Mouse (Mus musculus) neutrophil, adult 65 days (primary cell): ENCODE data around the gene Ppp1r1b. TPM values are rescaled to one million over a fixed set of nuclear protein-coding genes. Genes with fewer than 3 reads are reported as not detected.

Source experiments
- total RNA-seq: library from RNA; stranded (reverse); gene quantifications from 2 replicates; pipeline ENCODE4 v1.2.4, GENCODE M21; 2023

Ppp1r1b gene
- not detected in 2 replicates for total RNA-seq

DNA sequence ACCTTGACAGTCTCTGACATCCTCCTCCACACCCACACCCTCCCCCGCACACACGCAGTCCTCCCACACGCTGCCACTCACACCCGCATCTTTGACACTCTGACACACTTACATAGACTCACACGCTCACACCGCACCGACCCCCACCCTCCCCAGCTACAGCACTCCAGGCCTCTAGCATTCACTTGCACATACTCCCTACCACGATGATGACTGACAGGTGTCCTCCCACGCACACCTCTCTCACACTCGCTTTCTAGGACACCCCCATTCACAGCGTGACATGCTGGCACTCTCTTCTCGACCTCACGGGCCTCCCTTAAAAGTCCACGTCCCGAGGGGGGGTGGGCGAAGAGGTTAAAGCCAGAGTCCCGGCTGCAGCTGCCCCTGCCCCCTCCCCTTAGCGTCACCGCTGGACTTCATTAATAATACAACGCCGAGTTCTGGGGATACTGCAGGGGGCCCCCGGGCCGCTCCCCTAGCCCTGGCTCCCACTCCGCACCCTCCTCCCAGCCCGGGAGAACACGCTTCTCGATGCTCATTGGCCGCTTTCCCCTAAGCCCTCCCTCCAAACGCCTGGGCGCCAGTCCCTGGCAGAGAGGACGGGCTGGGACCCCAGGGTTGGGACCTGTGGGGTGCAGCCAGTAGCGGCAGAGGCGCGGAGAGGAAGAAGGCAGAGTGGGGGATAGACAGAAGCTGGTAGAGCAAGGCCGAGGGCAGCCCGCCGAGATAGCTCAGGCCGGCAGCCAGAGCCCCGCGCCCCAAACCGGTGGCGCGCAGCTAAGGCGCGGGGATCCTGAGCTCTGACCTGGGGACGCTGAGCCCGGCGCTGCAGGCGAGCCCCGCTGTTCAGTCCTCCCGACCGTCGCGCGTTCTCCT, at the start of gene Ppp1r1b:
Ppp1r1b (plus strand) TSS at position 322 of the 879 bp plus-strand sequence.

DNA sequence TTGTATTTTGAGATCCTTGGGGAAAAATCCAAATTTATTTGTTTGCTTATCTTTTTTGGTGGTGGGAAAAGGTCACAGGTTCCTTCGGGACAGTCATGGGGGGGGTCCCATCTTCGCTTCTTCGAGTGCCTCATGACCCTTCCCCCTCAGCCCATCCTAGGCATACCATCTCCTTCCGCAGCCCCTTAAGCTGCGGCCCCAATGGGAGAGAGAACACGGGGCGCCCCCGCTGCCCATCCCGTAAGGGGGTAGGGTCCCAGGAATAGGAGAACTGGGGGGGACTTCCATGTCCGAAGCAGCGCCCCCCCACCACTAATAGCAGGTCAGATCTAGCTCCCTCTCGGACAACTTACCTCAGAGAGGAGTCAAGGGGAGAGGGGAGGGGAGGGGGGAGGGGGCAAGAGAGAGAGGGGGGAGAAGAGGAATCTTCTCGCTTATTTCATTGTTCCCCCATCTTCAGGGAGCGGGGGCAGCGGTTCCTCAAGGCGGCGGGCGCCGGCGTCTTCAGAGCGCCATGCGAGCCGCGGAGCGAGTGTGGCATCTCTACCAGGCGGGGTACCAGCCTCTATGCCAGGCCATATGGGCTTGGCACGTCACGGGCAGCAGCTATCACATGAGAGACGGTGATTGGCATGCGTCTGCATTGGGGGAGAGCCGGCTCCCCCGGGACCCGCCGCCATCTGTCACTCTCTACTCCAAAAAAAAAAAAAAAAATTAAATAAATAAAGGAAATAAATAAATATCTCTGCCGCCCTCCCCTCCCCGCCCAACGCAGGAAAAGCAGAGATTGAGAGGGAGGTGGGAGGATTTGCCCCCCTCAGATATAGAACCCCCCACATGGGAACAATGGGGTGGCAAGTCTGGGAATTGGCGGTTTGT, 18.9 kb upstream of the Ppp1r1b start, which contains the start of gene Neurod2:
Neurod2 (minus strand) TSS at position 568 of the 879 bp plus-strand sequence.

DNA sequence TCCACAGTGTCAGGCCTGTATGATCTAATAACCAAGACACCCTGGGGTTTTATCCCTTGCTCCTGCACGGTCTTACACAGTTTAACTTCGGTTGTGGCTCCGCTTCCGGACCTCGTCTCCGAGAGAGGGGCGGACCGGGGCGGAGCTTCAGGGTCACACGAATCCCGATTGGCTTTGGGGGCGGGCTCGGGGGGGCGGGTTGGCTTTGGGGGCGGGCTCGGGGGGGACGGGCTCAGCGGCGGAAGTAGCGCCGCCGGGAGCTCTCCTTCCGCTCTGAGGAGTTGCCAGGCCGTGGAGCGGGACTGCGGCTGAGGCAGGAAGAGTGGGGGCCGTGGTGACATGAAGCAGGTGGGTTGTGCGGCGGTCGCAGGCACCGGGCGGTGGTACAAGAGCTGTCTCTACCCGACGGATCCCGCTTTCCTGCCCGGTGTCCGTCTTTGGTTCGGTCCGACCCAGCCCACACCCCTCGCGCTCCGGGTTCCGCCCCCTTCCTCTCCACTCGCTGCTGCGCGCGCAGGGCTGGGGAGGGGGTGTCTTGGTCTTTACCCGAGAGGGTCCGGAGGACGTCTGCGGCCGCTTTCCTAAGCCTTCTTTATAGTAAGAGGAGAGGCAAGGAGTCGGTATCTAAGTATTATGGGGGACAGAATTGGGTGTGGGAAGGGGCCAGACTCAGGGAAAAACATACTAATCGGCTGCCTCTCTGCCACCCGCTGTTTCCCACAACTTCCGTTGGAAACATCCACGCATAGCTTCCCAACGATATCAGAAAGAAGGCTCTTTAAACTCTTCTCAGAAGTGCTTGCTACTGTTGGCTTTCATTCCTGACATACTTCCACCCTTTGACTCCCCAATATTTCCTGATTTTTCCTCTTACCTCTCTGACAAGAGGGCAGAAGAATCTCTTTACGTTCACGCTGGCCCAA, 10.2 kb downstream of the Ppp1r1b start, which contains the start of gene Stard3:
Stard3 (plus strand) TSS at position 208 of the 923 bp plus-strand sequence.

DNA sequence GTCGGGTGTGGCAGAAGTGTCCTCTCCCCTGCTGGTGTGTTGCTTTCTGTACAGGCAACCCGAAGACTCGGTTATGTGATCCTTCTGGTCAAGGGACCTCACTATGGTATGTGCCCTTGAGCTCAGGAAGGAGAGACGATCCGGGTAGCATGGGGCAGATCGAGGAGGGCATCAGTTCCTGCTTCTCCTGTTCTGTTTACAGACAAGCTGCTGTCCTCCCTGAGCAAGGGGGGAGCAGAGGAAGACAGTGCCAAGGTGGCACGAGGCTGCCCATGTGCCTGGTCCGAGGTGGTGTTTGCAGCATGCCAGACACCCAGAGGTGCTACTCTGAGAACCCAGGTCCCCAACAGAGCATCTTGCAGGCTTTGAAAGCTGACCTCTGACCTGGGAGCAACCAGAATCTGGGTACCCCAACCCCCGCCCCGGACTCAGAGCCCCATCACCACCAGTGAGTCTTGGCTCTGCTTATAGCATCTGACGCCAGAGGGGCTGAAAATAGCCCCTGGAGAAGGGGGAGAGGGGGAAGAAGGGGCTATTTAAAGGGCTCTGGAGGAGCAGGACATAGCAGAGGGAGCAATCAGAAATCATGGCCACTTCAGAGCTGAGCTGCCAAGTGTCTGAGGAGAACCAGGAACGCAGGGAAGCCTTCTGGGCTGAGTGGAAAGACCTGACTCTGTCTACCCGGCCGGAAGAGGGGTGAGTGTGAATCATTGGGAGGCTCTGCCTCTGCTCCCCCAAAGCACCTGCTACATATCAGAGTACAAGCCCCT, 35.2 kb downstream of the Ppp1r1b start, which contains the start of gene Tcap:
Tcap (plus strand) TSS at position 551 of the 770 bp plus-strand sequence.

DNA sequence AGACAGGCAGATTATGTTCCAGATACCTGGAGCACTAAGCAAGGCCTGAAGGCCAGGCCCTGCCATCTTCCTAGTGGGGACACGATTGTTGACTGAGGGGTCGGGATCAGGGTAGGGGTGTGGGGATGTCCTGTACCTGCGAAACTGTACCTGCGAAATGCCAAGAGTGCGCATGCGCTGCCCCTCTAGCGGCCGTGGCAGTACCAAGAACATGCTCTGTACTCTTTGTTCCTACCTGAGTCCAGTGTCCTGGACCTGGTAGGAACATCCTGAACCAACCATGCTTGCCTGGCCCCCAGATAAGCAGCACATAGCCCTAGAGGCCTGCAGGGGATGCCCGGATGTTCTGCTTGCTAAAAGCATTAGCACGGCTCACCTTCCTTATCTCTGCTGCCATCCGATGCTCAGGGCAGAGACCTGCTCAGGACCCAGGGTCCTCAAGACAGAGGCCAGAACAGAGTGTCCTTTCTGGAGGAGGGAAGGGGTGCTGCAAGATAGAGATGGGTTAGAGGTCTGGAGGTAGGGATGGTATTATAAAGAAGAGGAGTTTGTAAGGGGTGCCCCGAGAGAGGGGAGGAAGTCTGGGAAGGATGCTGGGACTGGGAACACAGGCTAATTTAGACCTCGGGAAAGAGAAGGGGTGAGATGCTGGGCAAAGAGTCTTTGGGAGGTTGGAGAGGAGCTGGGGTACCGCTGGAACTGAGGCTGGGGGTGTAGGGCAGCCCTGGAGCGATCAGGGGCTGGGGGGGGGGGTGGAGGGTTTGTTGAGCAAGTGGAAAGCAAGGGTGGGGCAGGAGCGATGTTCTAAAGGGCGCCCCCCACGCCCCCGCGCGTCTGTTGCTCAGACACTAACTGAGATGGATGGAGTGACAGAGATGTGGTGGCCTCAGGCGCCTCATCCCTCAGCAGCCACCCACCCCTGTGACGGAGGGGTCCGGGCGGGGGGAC, 37.7 kb downstream of the Ppp1r1b start, which contains the start of gene Pnmt:
Pnmt (plus strand) TSS at position 813 of the 948 bp plus-strand sequence.

DNA sequence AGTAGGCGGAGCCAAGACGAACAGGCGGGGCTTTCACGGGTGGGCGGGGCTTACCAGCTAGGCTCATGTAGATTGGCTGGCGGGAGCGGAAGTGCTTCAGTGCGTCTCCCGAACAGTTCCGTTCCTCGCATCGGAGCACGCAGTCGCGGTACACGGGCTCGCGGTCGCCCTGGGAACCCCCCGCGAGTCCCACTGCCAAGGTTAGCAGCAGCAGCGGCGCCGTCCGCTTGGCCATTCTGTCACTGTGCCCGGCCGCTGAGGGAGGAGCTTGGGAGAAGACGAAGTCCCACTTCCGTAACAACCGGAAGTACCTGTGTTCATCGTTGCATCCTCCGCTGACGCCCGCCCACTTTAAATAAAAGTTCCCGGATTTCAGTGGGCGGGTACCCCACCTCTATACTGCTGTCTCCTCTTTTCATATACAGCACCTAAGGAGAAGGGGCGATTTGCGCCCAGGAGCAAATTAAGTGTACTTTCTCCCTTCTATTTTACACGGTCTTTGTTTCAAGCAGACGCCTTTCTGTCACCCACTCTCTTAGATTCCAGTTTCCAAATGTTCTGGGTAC, 52.0 kb downstream of the Ppp1r1b start, which contains the start of gene Pgap3:
Pgap3 (minus strand) TSS at position 330 of the 566 bp plus-strand sequence.

Other genes starting within 250 kb of the Ppp1r1b start
- gene Fbxl20, start 198.0 kb upstream of the Ppp1r1b start, total RNA-seq, result 22.6 and 29.4 TPM in 2 replicates
- gene Med1, start 155.1 kb upstream of the Ppp1r1b start, total RNA-seq, result 29.4 and 43.1 TPM in 2 replicates
- 78.0 and 93.6 TPM in 2 replicates for gene Cdk12, start 145.3 kb upstream of the Ppp1r1b start, total RNA-seq
- gene Neurod2, start 18.8 kb upstream of the Ppp1r1b start, total RNA-seq, result not detected in 2 replicates
- gene Stard3, start 10.0 kb downstream of the Ppp1r1b start, total RNA-seq, result 34.1 and 40.6 TPM in 2 replicates
- not detected in 2 replicates for gene Tcap, start 35.4 kb downstream of the Ppp1r1b start, total RNA-seq
- gene Pnmt, start 38.0 kb downstream of the Ppp1r1b start, total RNA-seq, result not detected in 2 replicates
- gene Pgap3, start 52.1 kb downstream of the Ppp1r1b start, total RNA-seq, result 1.3 and 1.9 TPM in 2 replicates
- not detected in 2 replicates for gene Erbb2, start 64.1 kb downstream of the Ppp1r1b start, total RNA-seq
- gene Mien1, start 90.6 kb downstream of the Ppp1r1b start, total RNA-seq, result 38.5 and 55.9 TPM in 2 replicates
- not detected in 2 replicates for gene Grb7, start 98.0 kb downstream of the Ppp1r1b start, total RNA-seq
- gene Ikzf3, start 197.6 kb downstream of the Ppp1r1b start, total RNA-seq, result 1.8 and 5.5 TPM in 2 replicates
- gene Zpbp2, start 202.7 kb downstream of the Ppp1r1b start, total RNA-seq, result not detected in 2 replicates
- gene Ormdl3, start 239.0 kb downstream of the Ppp1r1b start, total RNA-seq, result 4.4 and 6.5 TPM in 2 replicates
- not detected in 2 replicates for gene Lrrc3c, start 249.9 kb downstream of the Ppp1r1b start, total RNA-seq